Mouse (Mus musculus) heart, postnatal 0 days (tissue): ENCODE data around the gene Tle3. TPM values are rescaled to one million over a fixed set of nuclear protein-coding genes. Genes with fewer than 3 reads are reported as not detected.

Experiments used
- ATAC-seq: fragments of 200-750 bp; cut with Nextera tagmentation; 2 replicates; pipeline ENCODE4 v1.8.0; 2017; ENCODE audit warnings: low read depth, moderate number of reproducible peaks, moderate library complexity; ENCODE audit not compliant: insufficient read depth
- DNase-seq: peaks from one replicate; pipeline ENCODE4 v3.0.0-alpha.2; 2016; ENCODE audit warnings: low spot score
- H3K27ac ChIP-seq: fragments of 300-500 bp; sonication (generic); 2 replicates; pipeline ENCODE4 v1.5.1; 2014; ENCODE audit warnings: low read depth, mild to moderate bottlenecking
- H3K27me3 ChIP-seq: fragments of 300-500 bp; sonication (generic); 2 replicates; pipeline ENCODE4 v1.6.1; 2014; ENCODE audit warnings: low read length, mixed read lengths; ENCODE audit not compliant: control insufficient read depth, insufficient read depth
- H3K36me3 ChIP-seq: fragments of 300-500 bp; sonication (generic); replicated peaks from 2 replicates; pipeline ENCODE4 v1.6.1; 2014; ENCODE audit warnings: low read length, mixed read lengths; ENCODE audit not compliant: control insufficient read depth, insufficient read depth
- H3K4me1 ChIP-seq: fragments of 300-500 bp; sonication (generic); 2 replicates; pipeline ENCODE4 v1.6.1; 2014; ENCODE audit warnings: antibody characterized with exemption; ENCODE audit not compliant: control insufficient read depth, insufficient read depth
- H3K4me2 ChIP-seq: fragments of 300-500 bp; sonication (generic); 2 replicates; pipeline ENCODE4 v1.6.1; 2014; ENCODE audit warnings: low read depth, mild to moderate bottlenecking, low read length, moderate library complexity
- H3K4me3 ChIP-seq: fragments of 300-500 bp; sonication (generic); 2 replicates; pipeline ENCODE4 v1.5.1; 2014; ENCODE audit warnings: low read depth, low read length
- H3K9ac ChIP-seq: fragments of 300-500 bp; sonication (generic); replicated peaks from 2 replicates; pipeline ENCODE4 v1.6.1; 2014; ENCODE audit warnings: low read depth, low read length, mixed read lengths
- H3K9me3 ChIP-seq: fragments of 300-500 bp; sonication (generic); replicated peaks from 2 replicates; pipeline ENCODE4 v1.6.1; 2016; ENCODE audit warnings: low read length; ENCODE audit not compliant: control insufficient read depth
- CTCF ChIP-seq: IDR thresholded peaks from 2 replicates; pipeline ENCODE4 v1.5.1; 2016; ENCODE audit warnings: antibody characterized with exemption, control low read depth, low read depth
- EP300 ChIP-seq: IDR thresholded peaks from 2 replicates; pipeline ENCODE4 v1.6.1; 2016; ENCODE audit warnings: antibody characterized with exemption, low read depth
- WGBS: fragments of 180-500 bp; shearing (Covaris S2); extraction: QIAGEN DNeasy Blood & Tissue Kit; methylation state at CpG from one replicate; pipeline ENCODE4 v1.1.7; 2014; 5-methylcytosine and 5-hydroxymethylcytosine counted together
- polyA plus RNA-seq: library from polyadenylated mRNA; unstranded; fragments of >200 nt; fragmentation: Nextera tagmentation; extraction: Ambion mirVana; gene quantifications from 2 replicates; pipeline ENCODE4 v1.2.1, GENCODE M21; 2015
- total RNA-seq: library from RNA; depleted of rRNA; stranded (reverse); fragments of >200 nt; gene quantifications from 2 replicates; pipeline ENCODE4 v1.2.3, GENCODE M21; 2014; ENCODE audit warnings: low replicate concordance

Gene Tle3
- total and polyA plus RNA-seq, 2 experiments from 2014 or later, result 4.9 to 22.8 TPM

DNA sequence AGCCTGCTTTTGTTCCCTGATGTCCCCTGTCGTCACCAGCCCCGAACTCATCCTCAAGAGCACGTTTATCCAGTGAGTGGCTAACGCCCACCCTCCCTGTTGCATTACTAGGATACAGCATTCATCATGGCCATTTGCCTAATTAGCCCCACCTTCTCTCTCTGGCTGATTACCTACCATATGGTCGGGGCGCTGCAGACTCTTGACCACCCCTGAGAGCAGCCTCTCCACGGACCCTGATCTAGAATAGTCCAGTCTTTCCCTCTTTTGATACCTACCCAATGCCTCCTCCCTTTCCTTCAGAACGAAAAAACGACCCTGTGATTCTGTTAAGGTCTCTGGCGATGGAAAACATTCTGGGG, 85.0 kb downstream of the Tle3 start:
- 35% methylated on average over 10 of the region's 10 CpGs for WGBS
- no peak overlapping the region for H3K9ac ChIP-seq
- no peak for DNase-seq
- no peak for TF ChIP-seq CTCF
- TF ChIP-seq EP300, result no peak
- no peaks in the 10 kb centered on the region for H3K36me3 ChIP-seq
- H3K4me3 ChIP-seq, result no peak overlapping the region
- H3K4me1 ChIP-seq, result no peaks in the 10 kb centered on the region
- H3K9me3 ChIP-seq, result no peaks in the 10 kb centered on the region
- ATAC-seq, result no peak
- H3K27ac ChIP-seq, result no peak overlapping the region
- peaks cover 87% of the 10 kb centered on the region for H3K27me3 ChIP-seq
- no peak overlapping the region for H3K4me2 ChIP-seq

GRCm38 (mm10) chr9:61461859-61462258, 89.7 kb downstream of the Tle3 start:
- Histone ChIP-seq H3K4me2 (no peak overlapping the region), H3K27ac (no peak overlapping the region), H3K9me3 (peaks cover 19% of the 10 kb centered on the region), H3K27me3 (peaks cover 59% of the 10 kb centered on the region), H3K4me3 (no peak overlapping the region), H3K36me3 (no peaks in the 10 kb centered on the region), H3K9ac (no peak overlapping the region), H3K4me1 (no peaks in the 10 kb centered on the region)
- ATAC-seq (no peak), DNase-seq (no peak)
- TF ChIP-seq CTCF, result no peak
- TF ChIP-seq EP300, result no peak
- 30% methylated on average over 4 of the region's 4 CpGs for WGBS

- no peak for DNase-seq
- 55% methylated on average over 3 of the region's 3 CpGs for WGBS
- no peak overlapping the region for H3K4me3 ChIP-seq
- no peak for ATAC-seq
- no peak overlapping the region for H3K9ac ChIP-seq
- peaks cover 19% of the 10 kb centered on the region for H3K9me3 ChIP-seq
- peaks cover 43% of the 10 kb centered on the region for H3K27me3 ChIP-seq
- TF ChIP-seq CTCF, result no peak
- TF ChIP-seq EP300, result no peak
- no peaks in the 10 kb centered on the region for H3K4me1 ChIP-seq
- no peaks in the 10 kb centered on the region for H3K36me3 ChIP-seq
- no peak overlapping the region for H3K4me2 ChIP-seq
- no peak overlapping the region for H3K27ac ChIP-seq
These were observed 95.3 kb downstream of the Tle3 start for GRCm38 (mm10) chr9:61467436-61467835.
